Mouse (Mus musculus) forebrain, embryonic 15.5 days (tissue): ENCODE results near the gene March10. TPM values are rescaled to one million over a fixed set of nuclear protein-coding genes. Genes with fewer than 3 reads are reported as not detected.

ENCODE experiments used
- ATAC-seq: fragments of 200-750 bp; cut with Nextera tagmentation; replicated peaks from 2 replicates; pipeline ENCODE4 v1.8.0; 2017; ENCODE audit warnings: mild to moderate bottlenecking, moderate TSS enrichment, moderate library complexity
- H3K27ac ChIP-seq: fragments of 300-500 bp; sonication (generic); replicated peaks from 2 replicates; pipeline ENCODE4 v1.5.1; 2015; ENCODE audit warnings: mild to moderate bottlenecking, inconsistent platforms
- H3K27me3 ChIP-seq: fragments of 300-500 bp; sonication (generic); 2 replicates; pipeline ENCODE4 v1.6.1; 2015; ENCODE audit warnings: inconsistent platforms
- H3K36me3 ChIP-seq: fragments of 300-500 bp; sonication (generic); 2 replicates; pipeline ENCODE4 v1.6.1; 2015; ENCODE audit warnings: mild to moderate bottlenecking, inconsistent platforms
- H3K4me1 ChIP-seq: fragments of 300-500 bp; sonication (generic); 2 replicates; pipeline ENCODE4 v1.6.1; 2015; ENCODE audit warnings: inconsistent platforms
- H3K4me2 ChIP-seq: fragments of 300-500 bp; sonication (generic); replicated peaks from 2 replicates; pipeline ENCODE4 v1.6.1; 2015; ENCODE audit warnings: mild to moderate bottlenecking, inconsistent platforms
- H3K4me3 ChIP-seq: fragments of 300-500 bp; sonication (generic); 2 replicates; pipeline ENCODE4 v1.5.1; 2015; ENCODE audit warnings: mild to moderate bottlenecking, inconsistent platforms
- H3K9ac ChIP-seq: fragments of 300-500 bp; sonication (generic); replicated peaks from 2 replicates; pipeline ENCODE4 v1.6.1; 2015; ENCODE audit warnings: mild to moderate bottlenecking, inconsistent platforms
- H3K9me3 ChIP-seq: fragments of 300-500 bp; sonication (generic); 2 replicates; pipeline ENCODE4 v1.6.1; 2016; ENCODE audit warnings: inconsistent platforms
- WGBS: fragments of 180-500 bp; shearing (Covaris S2); methylation state at CpG from one replicate; pipeline ENCODE4 v1.1.7; 2015; ENCODE audit warnings: mixed read lengths; 5-methylcytosine and 5-hydroxymethylcytosine counted together
- polyA plus RNA-seq: library from polyadenylated mRNA; unstranded; fragments of >200 nt; fragmentation: Nextera tagmentation; extraction: Ambion mirVana; gene quantifications from 2 replicates; pipeline ENCODE4 v1.2.1, GENCODE M21; 2015

Gene March10
- polyA plus RNA-seq, 1 experiment from 2014 or later: 0.34 TPM

- WGBS: 77% methylated on average over 5 of the region's 5 CpGs
Measured at GRCm38 (mm10) chr11:105443505-105443904, 13.0 kb downstream of the March10 start.

GRCm38 (mm10) chr11:105439796-105440195, 16.7 kb downstream of the March10 start:
- no peaks in the 10 kb centered on the region for H3K36me3 ChIP-seq
- H3K4me1 ChIP-seq: no peaks in the 10 kb centered on the region
- WGBS: 80% methylated on average over 7 of the region's 7 CpGs
- H3K27ac ChIP-seq: no peak overlapping the region
- H3K27me3 ChIP-seq: no peaks in the 10 kb centered on the region
- H3K9ac ChIP-seq: no peak overlapping the region
- no peak for ATAC-seq
- H3K4me2 ChIP-seq: no peak overlapping the region
- H3K9me3 ChIP-seq: no peaks in the 10 kb centered on the region
- no peak overlapping the region for H3K4me3 ChIP-seq

More at GRCm38 (mm10) chr11:105443505-105443904, 13.0 kb downstream of the March10 start:
- H3K9me3 ChIP-seq: no peaks in the 10 kb centered on the region
- no peak for ATAC-seq
- H3K9ac ChIP-seq: no peak overlapping the region
- no peaks in the 10 kb centered on the region for H3K36me3 ChIP-seq
- no peaks in the 10 kb centered on the region for H3K27me3 ChIP-seq
- H3K4me1 ChIP-seq: 0 out of 2 replicates have a peak, but pooled peaks cover 4% of the 10 kb centered on the region
- H3K4me3 ChIP-seq: no peak overlapping the region
- H3K27ac ChIP-seq: no peak overlapping the region
- no peak overlapping the region for H3K4me2 ChIP-seq

GRCm38 (mm10) chr11:105438907-105439306, 17.6 kb downstream of the March10 start:
- 82% methylated on average over 7 of the region's 7 CpGs for WGBS
- H3K4me3 ChIP-seq: no peak overlapping the region
- H3K9ac ChIP-seq: no peak overlapping the region
- H3K36me3 ChIP-seq: no peaks in the 10 kb centered on the region
- H3K4me2 ChIP-seq: no peak overlapping the region
- no peaks in the 10 kb centered on the region for H3K4me1 ChIP-seq
- no peaks in the 10 kb centered on the region for H3K9me3 ChIP-seq
- no peaks in the 10 kb centered on the region for H3K27me3 ChIP-seq
- no peak for ATAC-seq
- no peak overlapping the region for H3K27ac ChIP-seq

GRCm38 (mm10) chr11:105426441-105426840, 30.1 kb downstream of the March10 start:
- no peaks in the 10 kb centered on the region for H3K9me3 ChIP-seq
- H3K4me2 ChIP-seq: no peak overlapping the region
- no peak overlapping the region for H3K9ac ChIP-seq
- no peaks in the 10 kb centered on the region for H3K27me3 ChIP-seq
- 67% methylated on average over 5 of the region's 5 CpGs for WGBS
- H3K4me1 ChIP-seq: no peaks in the 10 kb centered on the region
- ATAC-seq: no peak
- H3K36me3 ChIP-seq: no peaks in the 10 kb centered on the region
- no peak overlapping the region for H3K4me3 ChIP-seq
- no peak overlapping the region for H3K27ac ChIP-seq

GRCm38 (mm10) chr11:105424643-105425042, 31.9 kb downstream of the March10 start:
- no peak for ATAC-seq
- Histone ChIP-seq H3K27ac (no peak overlapping the region), H3K4me2 (no peak overlapping the region)

GRCm38 (mm10) chr11:105420671-105421450, 35.7 kb downstream of the March10 start:
- H3K27ac ChIP-seq: no peak overlapping the region
- no peak overlapping the region for H3K9ac ChIP-seq
- H3K27me3 ChIP-seq: no peaks in the 10 kb centered on the region
- WGBS: 73% methylated on average over 7 of the region's 7 CpGs
- H3K9me3 ChIP-seq: no peaks in the 10 kb centered on the region
- no peak overlapping the region for H3K4me3 ChIP-seq
- H3K4me1 ChIP-seq: no peaks in the 10 kb centered on the region
- H3K36me3 ChIP-seq: no peaks in the 10 kb centered on the region
- no peak for ATAC-seq
- no peak overlapping the region for H3K4me2 ChIP-seq

More at GRCm38 (mm10) chr11:105424643-105425042, 31.9 kb downstream of the March10 start:
- Histone ChIP-seq H3K27me3 (no peaks in the 10 kb centered on the region), H3K9ac (no peak overlapping the region), H3K9me3 (no peaks in the 10 kb centered on the region), H3K4me1 (no peaks in the 10 kb centered on the region), H3K4me3 (no peak overlapping the region), H3K36me3 (no peaks in the 10 kb centered on the region)
- 94% methylated on average over 4 of the region's 4 CpGs for WGBS

GRCm38 (mm10) chr11:105419946-105420345, 36.6 kb downstream of the March10 start:
- no peaks in the 10 kb centered on the region for H3K9me3 ChIP-seq
- WGBS: 83% methylated on average over 7 of the region's 7 CpGs
- no peak overlapping the region for H3K9ac ChIP-seq
- no peak overlapping the region for H3K4me3 ChIP-seq
- H3K27ac ChIP-seq: no peak overlapping the region
- no peaks in the 10 kb centered on the region for H3K36me3 ChIP-seq
- ATAC-seq: no peak
- no peaks in the 10 kb centered on the region for H3K27me3 ChIP-seq
- H3K4me1 ChIP-seq: no peaks in the 10 kb centered on the region
- H3K4me2 ChIP-seq: no peak overlapping the region

- no peak overlapping the region for H3K27ac ChIP-seq
- H3K4me1 ChIP-seq: no peaks in the 10 kb centered on the region
- H3K9ac ChIP-seq: no peak overlapping the region
- H3K27me3 ChIP-seq: no peaks in the 10 kb centered on the region
- 98% methylated on average over 1 of the region's 1 CpGs for WGBS
- H3K4me2 ChIP-seq: no peak overlapping the region
- H3K9me3 ChIP-seq: no peaks in the 10 kb centered on the region
- ATAC-seq: no peak
- no peak overlapping the region for H3K4me3 ChIP-seq
- no peaks in the 10 kb centered on the region for H3K36me3 ChIP-seq
Measured at GRCm38 (mm10) chr11:105414009-105414408, 42.5 kb downstream of the March10 start.

- Histone ChIP-seq H3K4me2 (no peak overlapping the region), H3K9me3 (no peaks in the 10 kb centered on the region), H3K4me1 (peaks cover 11% of the 10 kb centered on the region; the same call in 1 of the 2 replicates), H3K27ac (no peak overlapping the region), H3K9ac (no peak overlapping the region), H3K27me3 (no peaks in the 10 kb centered on the region), H3K36me3 (no peaks in the 10 kb centered on the region), H3K4me3 (no peak overlapping the region)
- WGBS: 91% methylated on average over 11 of the region's 11 CpGs
- no peak for ATAC-seq
Measured at GRCm38 (mm10) chr11:105409408-105409807, 47.1 kb downstream of the March10 start.

- Histone ChIP-seq H3K36me3 (no peaks in the 10 kb centered on the region), H3K4me1 (peaks cover 11% of the 10 kb centered on the region; the same call in 1 of the 2 replicates), H3K9me3 (no peaks in the 10 kb centered on the region), H3K27ac (no peak overlapping the region), H3K9ac (no peak overlapping the region), H3K4me2 (no peak overlapping the region), H3K27me3 (no peaks in the 10 kb centered on the region), H3K4me3 (no peak overlapping the region)
- 22% methylated on average over 6 of the region's 6 CpGs for WGBS
- no peak for ATAC-seq
Measured at GRCm38 (mm10) chr11:105407846-105408441, 48.6 kb downstream of the March10 start.

GRCm38 (mm10) chr11:105402355-105402754, 54.2 kb downstream of the March10 start:
- no peaks in the 10 kb centered on the region for H3K36me3 ChIP-seq
- ATAC-seq: no peak; the same call in 1 of the 2 replicates
- no peak overlapping the region for H3K9ac ChIP-seq
- peaks cover 4% of the 10 kb centered on the region for H3K4me1 ChIP-seq
- H3K4me2 ChIP-seq: no peak overlapping the region
- 36% methylated on average over 9 of the region's 9 CpGs for WGBS
- no peaks in the 10 kb centered on the region for H3K27me3 ChIP-seq
- H3K9me3 ChIP-seq: no peaks in the 10 kb centered on the region
- H3K4me3 ChIP-seq: no peak overlapping the region
- no peak overlapping the region for H3K27ac ChIP-seq

- no peaks in the 10 kb centered on the region for H3K9me3 ChIP-seq
- no peaks in the 10 kb centered on the region for H3K27me3 ChIP-seq
- H3K9ac ChIP-seq: no peak overlapping the region
- no peaks in the 10 kb centered on the region for H3K36me3 ChIP-seq
- no peak overlapping the region for H3K4me2 ChIP-seq
- H3K27ac ChIP-seq: no peak overlapping the region
- peaks cover 6% of the 10 kb centered on the region for H3K4me1 ChIP-seq
- WGBS: 89% methylated on average over 7 of the region's 7 CpGs
- H3K4me3 ChIP-seq: no peak overlapping the region
- no peak for ATAC-seq
Measured at GRCm38 (mm10) chr11:105390290-105390689, 66.2 kb downstream of the March10 start.
